Comparison of ENCODE assay signal across 16 mouse cellular contexts in the genomic region with DNA sequence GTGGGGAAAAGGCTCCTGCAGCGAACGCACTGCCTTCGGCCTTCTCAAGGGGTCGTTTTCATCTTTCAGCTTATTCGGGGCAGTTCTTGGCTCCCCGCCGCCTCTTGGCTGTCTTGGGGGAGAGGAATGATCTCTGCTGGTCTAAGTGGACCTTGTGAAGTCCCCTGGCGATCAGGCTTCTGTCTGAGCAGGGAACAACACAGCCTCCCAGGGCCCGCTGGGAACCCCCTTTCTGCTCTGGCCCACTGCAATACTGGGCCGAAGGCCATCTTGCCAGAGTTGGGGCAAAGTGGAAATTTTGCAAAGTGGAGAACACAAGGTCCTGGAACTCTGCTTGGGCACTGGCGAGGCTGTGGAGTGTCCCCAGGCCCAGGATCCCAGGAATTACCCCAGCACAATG. TPM values are rescaled to one million over a fixed set of nuclear protein-coding genes. Genes with fewer than 3 reads are reported as not detected.
DNase-seq lines count a peak whose midpoint lies in the region; ATAC-seq and TF ChIP-seq lines count a peak whose summit lies in the region.
"Had no signal": no experiment of that assay in that cellular context is flagged by ENCODE, and none has a peak within 500 bp of the region (broad histone marks: within the 10 kb centered on the region; RNA-seq: fewer than 3 reads in every experiment).

No protein-coding gene starts in this region.

- no peak overlapping the region for H3K27ac ChIP-seq in heart, embryonic 11.5 days (ENCODE audit: low read depth, low read length)
- peak overlapping the region; percentile 30; the same call in 1 of the 2 replicates for H3K27ac ChIP-seq in liver, embryonic 13.5 days
- H3K27ac ChIP-seq in liver, embryonic 12.5 days = no peak overlapping the region
- no peak overlapping the region for H3K27ac ChIP-seq in limb, embryonic 14.5 days (replicated peaks; ENCODE audit: low read depth, low read length)
- H3K27ac ChIP-seq: neural tube, embryonic 12.5 days had no signal

- peaks cover 51% of the 10 kb centered on the region for H3K4me1 ChIP-seq in heart, embryonic 11.5 days (ENCODE audit: control insufficient read depth, insufficient read depth, low read length)
- peaks cover 71% of the 10 kb centered on the region for H3K4me1 ChIP-seq in liver, embryonic 13.5 days (replicated peaks)
- H3K4me1 ChIP-seq in liver, embryonic 12.5 days = peaks cover 66% of the 10 kb centered on the region
- H3K4me1 ChIP-seq in limb, embryonic 14.5 days (ENCODE audit: control insufficient read depth, insufficient read depth, low read length) = peaks cover 36% of the 10 kb centered on the region

- H3K4me3 ChIP-seq in heart, embryonic 11.5 days (ENCODE audit: low read depth, low read length) = no peak overlapping the region
- H3K4me3 ChIP-seq in liver, embryonic 13.5 days (replicated peaks) = no peak overlapping the region
- no peak overlapping the region for H3K4me3 ChIP-seq in liver, embryonic 12.5 days
- H3K4me3 ChIP-seq in limb, embryonic 14.5 days (replicated peaks; ENCODE audit: low read length) = no peak overlapping the region
- H3K4me3 ChIP-seq: neural tube, embryonic 12.5 days had no signal

- no peak for TF ChIP-seq POLR2A in limb, embryonic 14.5 days (IDR thresholded peaks at IDR 0.05; ENCODE audit: borderline replicate concordance, extremely low read depth, insufficient read depth, insufficient read length)

- H3K27me3 ChIP-seq in heart, embryonic 11.5 days (ENCODE audit: control insufficient read depth, insufficient read depth, low read length) = no peaks in the 10 kb centered on the region
- peaks cover 10% of the 10 kb centered on the region; the same call in 1 of the 2 replicates for H3K27me3 ChIP-seq in liver, embryonic 13.5 days
- H3K27me3 ChIP-seq in liver, embryonic 12.5 days (replicated peaks) = peaks cover 17% of the 10 kb centered on the region; the same call in 1 of the 2 replicates
- no peaks in the 10 kb centered on the region for H3K27me3 ChIP-seq in limb, embryonic 14.5 days (ENCODE audit: control insufficient read depth, insufficient read depth, low read length)
- H3K27me3 ChIP-seq: neural tube, embryonic 12.5 days had no signal

- no peak overlapping the region for H3K4me2 ChIP-seq in heart, embryonic 11.5 days
- H3K4me2 ChIP-seq in liver, embryonic 13.5 days = no peak overlapping the region
- no peak overlapping the region for H3K4me2 ChIP-seq in liver, embryonic 12.5 days
- H3K4me2 ChIP-seq in limb, embryonic 14.5 days (replicated peaks; ENCODE audit: low read depth, low read length, severe bottlenecking) = no peak overlapping the region
- H3K4me2 ChIP-seq: neural tube, embryonic 12.5 days had no signal

- no peaks in the 10 kb centered on the region for H3K36me3 ChIP-seq in heart, embryonic 11.5 days (ENCODE audit: control insufficient read depth, insufficient read depth, low read length)
- no peaks in the 10 kb centered on the region for H3K36me3 ChIP-seq in liver, embryonic 13.5 days
- H3K36me3 ChIP-seq in liver, embryonic 12.5 days = no peaks in the 10 kb centered on the region
- 0 out of 2 replicates have a peak, but pooled peaks cover 2% of the 10 kb centered on the region for H3K36me3 ChIP-seq in limb, embryonic 14.5 days (ENCODE audit: control insufficient read depth, insufficient read depth, low read length)
- H3K36me3 ChIP-seq: neural tube, embryonic 12.5 days had no signal

- WGBS in heart, embryonic 11.5 days (ENCODE audit: insufficient replicate concordance) = 79% methylated on average over 11 of the region's 11 CpGs
- WGBS in liver, embryonic 13.5 days (ENCODE audit: insufficient replicate concordance) = 76% methylated on average over 11 of the region's 11 CpGs
- 81% methylated on average over 11 of the region's 11 CpGs for WGBS in liver, embryonic 12.5 days (ENCODE audit: insufficient replicate concordance)
- WGBS in limb, embryonic 14.5 days = 78% methylated on average over 11 of the region's 11 CpGs

- peak; percentile 7 to 43 for DNase-seq in heart, adult 18-20 months
- DNase-seq in liver, embryonic 13.5 days = no peak
- peak; percentile 15 to 39 for DNase-seq in cerebellum, postnatal 25 days
- no peak for DNase-seq in limb, embryonic 14.5 days (ENCODE audit: low spot score)
- no peak for DNase-seq in retina, embryonic 14.5 days (ENCODE audit: low spot score)
- no peak for DNase-seq in B cell, adult 2 months
- DNase-seq: gastrocnemius, postnatal 36 days; liver; right cerebral cortex, postnatal 25 days had no signal

- no peak for ATAC-seq in heart, embryonic 11.5 days (replicated peaks; ENCODE audit: insufficient number of reproducible peaks, low FRiP score, low TSS enrichment)
- no peak for ATAC-seq in liver, embryonic 13.5 days (ENCODE audit: low read depth)
- no peak for ATAC-seq in liver, embryonic 12.5 days
- ATAC-seq in limb, embryonic 14.5 days (ENCODE audit: low FRiP score, low read depth) = no peak
- ATAC-seq: hindbrain, embryonic 16.5 days had no signal

- H3K9ac ChIP-seq in heart, embryonic 11.5 days (ENCODE audit: low read depth, low read length) = no peak overlapping the region
- H3K9ac ChIP-seq in liver, embryonic 13.5 days = no peak overlapping the region
- H3K9ac ChIP-seq in liver, embryonic 12.5 days = no peak overlapping the region
- 0 out of 2 replicates have a peak overlapping the region, but pooled peaks have one; percentile 31 for H3K9ac ChIP-seq in limb, embryonic 14.5 days (ENCODE audit: low read depth, low read length, severe bottlenecking)

- H3K9me3 ChIP-seq in heart, embryonic 11.5 days (replicated peaks; ENCODE audit: control insufficient read depth, low read length) = no peaks in the 10 kb centered on the region
- H3K9me3 ChIP-seq in liver, embryonic 13.5 days (replicated peaks) = no peaks in the 10 kb centered on the region
- no peaks in the 10 kb centered on the region for H3K9me3 ChIP-seq in liver, embryonic 12.5 days (replicated peaks)
- H3K9me3 ChIP-seq in limb, embryonic 14.5 days (ENCODE audit: control insufficient read depth, low read length) = no peaks in the 10 kb centered on the region
- H3K9me3 ChIP-seq: neural tube, embryonic 12.5 days had no signal

RNA-seq across cellular contexts. Expression of a gene that starts 18.3 kb away (rescaled TPM):
- not detected for total RNA-seq in heart, adult 18-20 months (2021)
- polyA plus RNA-seq in heart, embryonic 11.5 days (2014; fragmentation: Nextera tagmentation; extraction: Ambion mirVana) = not detected in 2 replicates
- polyA plus RNA-seq in liver, embryonic 13.5 days (2015; fragmentation: Nextera tagmentation; extraction: Ambion mirVana) = not detected in 2 replicates
- polyA plus RNA-seq in liver, embryonic 12.5 days (2016; fragmentation: Nextera tagmentation; extraction: Ambion mirVana) = not detected in 2 replicates
- polyA plus RNA-seq in limb, embryonic 14.5 days (2012; rRNA removed) = 0.03 TPM in 1 of 2 replicates, not detected in the other
- not detected in 2 replicates for polyA plus RNA-seq in limb, embryonic 14.5 days (2014; fragmentation: Nextera tagmentation; extraction: Ambion mirVana)
- total RNA-seq: common myeloid progenitor, adult 5-6 weeks; gastrocnemius, postnatal 36 days; layer of hippocampus, adult 8-10 months; megakaryocyte-erythroid progenitor cell, adult 5-6 weeks had no signal
- polyA plus RNA-seq: hindbrain, embryonic 16.5 days; neural tube, embryonic 12.5 days had no signal

RNA-seq across cellular contexts. Expression of a gene that starts 38.0 kb away (rescaled TPM):
- total RNA-seq in heart, adult 18-20 months (2021) = 10 to 100 TPM; 84.7 to 90.8 TPM
- 11.8 and 16.7 TPM in 2 replicates for polyA plus RNA-seq in heart, embryonic 11.5 days (2014; fragmentation: Nextera tagmentation; extraction: Ambion mirVana)
- polyA plus RNA-seq in liver, embryonic 13.5 days (2015; fragmentation: Nextera tagmentation; extraction: Ambion mirVana) = 50.2 and 57.3 TPM in 2 replicates
- polyA plus RNA-seq in liver, embryonic 12.5 days (2016; fragmentation: Nextera tagmentation; extraction: Ambion mirVana) = 49.4 and 52.0 TPM in 2 replicates
- polyA plus RNA-seq in limb, embryonic 14.5 days (2012; rRNA removed) = 21.9 and 25.6 TPM in 2 replicates
- 21.9 and 23.0 TPM in 2 replicates for polyA plus RNA-seq in limb, embryonic 14.5 days (2014; fragmentation: Nextera tagmentation; extraction: Ambion mirVana)

RNA-seq across cellular contexts. Expression of a gene that starts 54.4 kb away (rescaled TPM):
- total RNA-seq in heart, adult 18-20 months (2021) = 1 to 10 TPM; 4.3 to 4.4 TPM
- polyA plus RNA-seq in heart, embryonic 11.5 days (2014; fragmentation: Nextera tagmentation; extraction: Ambion mirVana) = 2.2 and 2.7 TPM in 2 replicates
- 1.0 and 1.1 TPM in 2 replicates for polyA plus RNA-seq in liver, embryonic 13.5 days (2015; fragmentation: Nextera tagmentation; extraction: Ambion mirVana)
- 1.8 and 2.3 TPM in 2 replicates for polyA plus RNA-seq in liver, embryonic 12.5 days (2016; fragmentation: Nextera tagmentation; extraction: Ambion mirVana)
- 8.8 and 9.9 TPM in 2 replicates for polyA plus RNA-seq in limb, embryonic 14.5 days (2012; rRNA removed)
- 5.8 and 5.9 TPM in 2 replicates for polyA plus RNA-seq in limb, embryonic 14.5 days (2014; fragmentation: Nextera tagmentation; extraction: Ambion mirVana)

Comparison
In these comparisons a context has a peak if more than half of its experiments do, and no peak if none do; other contexts are left out.
1. DNase-seq: peak in heart, adult 18-20 months (2 of 2) and cerebellum, postnatal 25 days (2 of 2); none in liver, embryonic 13.5 days (single experiment), limb, embryonic 14.5 days (single experiment), retina, embryonic 14.5 days (single experiment) and B cell, adult 2 months (0 of 2).